Mouse (Mus musculus) lung, adult 18-20 months (tissue): ENCODE data around the gene Sphk1.

Source experiments
- DNase-seq, 2 experiments: peaks; one replicate each; pipeline ENCODE4 v3.0.0; 2022; ENCODE audit warnings: mixed read lengths in 2 of 2

Gene Sphk1

GRCm38 (mm10) chr11:116508689-116509088 lies 22.0 kb upstream of the Sphk1 start:
- DNase-seq, result no peak

- no peak for DNase-seq
These were observed 19.3 kb upstream of the Sphk1 start for GRCm38 (mm10) chr11:116511301-116511868.

- no peak for DNase-seq
These were observed 18.6 kb upstream of the Sphk1 start for GRCm38 (mm10) chr11:116512154-116512553.

GRCm38 (mm10) chr11:116512987-116513386 lies 17.7 kb upstream of the Sphk1 start:
- DNase-seq, result no peak

- DNase-seq, result peak in 1 of 2 experiments; percentile 43
These were observed 17.1 kb upstream of the Sphk1 start for GRCm38 (mm10) chr11:116513531-116514038.

GRCm38 (mm10) chr11:116515330-116516020 lies 15.2 kb upstream of the Sphk1 start:
- DNase-seq, result no peak

- DNase-seq, result peak; percentile 74 to 85
These were observed 12.2 kb upstream of the Sphk1 start for GRCm38 (mm10) chr11:116518482-116518881.

GRCm38 (mm10) chr11:116521143-116521542 lies 9.6 kb upstream of the Sphk1 start:
- no peak for DNase-seq

- peak; percentile 54 to 70 for DNase-seq
These were observed 8.7 kb upstream of the Sphk1 start for GRCm38 (mm10) chr11:116522046-116522445.

GRCm38 (mm10) chr11:116522886-116523698 lies 7.6 kb upstream of the Sphk1 start:
- DNase-seq, result peak in 1 of 2 experiments; percentile 49

GRCm38 (mm10) chr11:116523699-116524189 lies 7.0 kb upstream of the Sphk1 start:
- peak; percentile 17 to 28 for DNase-seq

GRCm38 (mm10) chr11:116528636-116529320 lies 1.9 kb upstream of the Sphk1 start:
- no peak for DNase-seq

GRCm38 (mm10) chr11:116531371-116532191 lies 856 bp downstream of the Sphk1 start:
- peak; percentile 31 to 38 for DNase-seq

- DNase-seq, result peak; percentile 50 to 65
These were observed 1.6 kb downstream of the Sphk1 start for GRCm38 (mm10) chr11:116532262-116532809.

GRCm38 (mm10) chr11:116532810-116533338 lies 2.1 kb downstream of the Sphk1 start:
- peak; percentile 77 to 82 for DNase-seq

GRCm38 (mm10) chr11:116533341-116534153 lies 2.8 kb downstream of the Sphk1 start:
- peak; percentile 23 to 43 for DNase-seq

GRCm38 (mm10) chr11:116534154-116534865 lies 3.6 kb downstream of the Sphk1 start:
- DNase-seq, result peak; percentile 71 to 81

GRCm38 (mm10) chr11:116536685-116537084 lies 6.0 kb downstream of the Sphk1 start:
- DNase-seq, result no peak

GRCm38 (mm10) chr11:116537388-116537787 lies 6.7 kb downstream of the Sphk1 start:
- no peak for DNase-seq
